Mouse (Mus musculus) limb, embryonic 14.5 days (tissue): Measurements from ENCODE around the gene Lgi4. TPM values are rescaled to one million over a fixed set of nuclear protein-coding genes. Genes with fewer than 3 reads are reported as not detected.

Experiments used
- ATAC-seq: fragments of 200-750 bp; cut with Nextera tagmentation; 2 replicates; pipeline ENCODE4 v1.8.0; 2017; ENCODE audit warnings: low read depth, moderate number of reproducible peaks, moderate TSS enrichment; ENCODE audit not compliant: low FRiP score
- DNase-seq: peaks from one replicate; pipeline ENCODE4 v3.0.0-alpha.2; 2015; ENCODE audit warnings: low spot score
- H3K27ac ChIP-seq: fragments of 300-500 bp; sonication (generic); replicated peaks from 2 replicates; pipeline ENCODE4 v1.5.1; 2014; ENCODE audit warnings: low read depth, mild to moderate bottlenecking, low read length, moderate library complexity, mixed read lengths
- H3K27me3 ChIP-seq: fragments of 300-500 bp; sonication (generic); 2 replicates; pipeline ENCODE4 v1.6.1; 2014; ENCODE audit warnings: low read length, mixed read lengths; ENCODE audit not compliant: control insufficient read depth, insufficient read depth
- H3K36me3 ChIP-seq: fragments of 300-500 bp; sonication (generic); 2 replicates; pipeline ENCODE4 v1.6.1; 2014; ENCODE audit warnings: mild to moderate bottlenecking, low read length, moderate library complexity, mixed read lengths; ENCODE audit not compliant: control insufficient read depth, insufficient read depth
- H3K4me1 ChIP-seq: fragments of 300-500 bp; sonication (generic); 2 replicates; pipeline ENCODE4 v1.6.1; 2014; ENCODE audit warnings: antibody characterized with exemption, low read length, mixed read lengths; ENCODE audit not compliant: control insufficient read depth, insufficient read depth
- H3K4me2 ChIP-seq: fragments of 300-500 bp; sonication (generic); replicated peaks from 2 replicates; pipeline ENCODE4 v1.6.1; 2014; ENCODE audit warnings: low read depth, mild to moderate bottlenecking, low read length, moderate library complexity; ENCODE audit not compliant: severe bottlenecking
- H3K4me3 ChIP-seq: fragments of 300-500 bp; sonication (generic); replicated peaks from 2 replicates; pipeline ENCODE4 v1.5.1; 2014; ENCODE audit warnings: low read length
- H3K9ac ChIP-seq: fragments of 300-500 bp; sonication (generic); 2 replicates; pipeline ENCODE4 v1.6.1; 2014; ENCODE audit warnings: mild to moderate bottlenecking, low read depth, low read length, moderate library complexity; ENCODE audit not compliant: severe bottlenecking
- H3K9me3 ChIP-seq: fragments of 300-500 bp; sonication (generic); 2 replicates; pipeline ENCODE4 v1.6.1; 2016; ENCODE audit warnings: low read length; ENCODE audit not compliant: control insufficient read depth
- POLR2A ChIP-seq: fragments of 200-500 bp; IDR thresholded peaks from 2 replicates; pipeline ENCODE4 v1.8.0; 2012; ENCODE audit warnings: inconsistent platforms, mild to moderate bottlenecking, moderate library complexity, borderline replicate concordance; ENCODE audit not compliant: insufficient read depth, insufficient read length; ENCODE audit errors: extremely low read depth
- WGBS: fragments of 180-500 bp; shearing (Covaris S2); extraction: QIAGEN DNeasy Blood & Tissue Kit; methylation state at CpG from one replicate; pipeline ENCODE4 v1.1.7; 2014; 5-methylcytosine and 5-hydroxymethylcytosine counted together
- polyA plus RNA-seq, 2 experiments: library from polyadenylated mRNA; depleted of rRNA in 1 of 2; stranded (reverse) in 1 of 2; unstranded in 1 of 2; fragments of >200 nt; fragmentation: Nextera tagmentation in 1 of 2; extraction: Ambion mirVana in 1 of 2; gene quantifications; 2 replicates each; pipeline versions ENCODE4 v1.2.1 to v1.2.3; 2012 to 2014

Lgi4 gene
- polyA plus RNA-seq, 2 experiments: 1.1 to 2.0 TPM

GRCm38 (mm10) chr7:31055354-31055824, 3.8 kb upstream of the Lgi4 start:
- H3K4me1 ChIP-seq: peaks cover 45% of the 10 kb centered on the region
- 0 out of 2 replicates have a peak overlapping the region, but pooled peaks have one; percentile 21 for H3K9ac ChIP-seq
- WGBS: 6% methylated on average over 10 of the region's 10 CpGs
- no peaks in the 10 kb centered on the region for H3K9me3 ChIP-seq
- H3K4me2 ChIP-seq: peak overlapping the region; percentile 47
- peak overlapping the region; percentile 34 for H3K4me3 ChIP-seq
- H3K27ac ChIP-seq: no peak overlapping the region; the same call in 1 of the 2 replicates
- ATAC-seq: peak; percentile 87
- peaks cover 33% of the 10 kb centered on the region for H3K27me3 ChIP-seq
- TF ChIP-seq POLR2A: no peak
- peak; percentile 91 for DNase-seq
- H3K36me3 ChIP-seq: no peaks in the 10 kb centered on the region

- ATAC-seq (no peak), DNase-seq (no peak)
- no peak overlapping the region for H3K9ac ChIP-seq
- 0 out of 2 replicates have a peak overlapping the region, but pooled peaks have one; percentile 20 for H3K27ac ChIP-seq
- peaks cover 42% of the 10 kb centered on the region for H3K4me1 ChIP-seq
- WGBS: 15% methylated on average over 3 of the region's 4 CpGs
- peak overlapping the region; percentile 34; the same call in 1 of the 2 replicates for H3K4me3 ChIP-seq
- H3K4me2 ChIP-seq: peak overlapping the region; percentile 47
- no peak for TF ChIP-seq POLR2A
- peaks cover 29% of the 10 kb centered on the region for H3K27me3 ChIP-seq
- H3K36me3 ChIP-seq: no peaks in the 10 kb centered on the region
- H3K9me3 ChIP-seq: no peaks in the 10 kb centered on the region
Measured at GRCm38 (mm10) chr7:31055883-31056282, 3.3 kb upstream of the Lgi4 start.

GRCm38 (mm10) chr7:31056448-31056847, 2.7 kb upstream of the Lgi4 start:
- Histone ChIP-seq H3K27me3 (peaks cover 23% of the 10 kb centered on the region), H3K4me1 (peaks cover 38% of the 10 kb centered on the region), H3K4me2 (no peak overlapping the region), H3K4me3 (no peak overlapping the region), H3K27ac (no peak overlapping the region), H3K36me3 (no peaks in the 10 kb centered on the region), H3K9ac (no peak overlapping the region), H3K9me3 (no peaks in the 10 kb centered on the region)
- DNase-seq (no peak), ATAC-seq (no peak)
- WGBS: 71% methylated on average over 7 of the region's 7 CpGs
- no peak for TF ChIP-seq POLR2A

GRCm38 (mm10) chr7:31057071-31057470, 2.1 kb upstream of the Lgi4 start, which contains the start of gene Fxyd1:
TSS of gene Fxyd1 (minus strand) at chr7:31057199.
- Histone ChIP-seq H3K9me3 (no peaks in the 10 kb centered on the region), H3K27ac (0 out of 2 replicates have a peak within 1 kb of the TSS, but pooled peaks have one; percentile 20), H3K9ac (no peak within 1 kb of the TSS), H3K4me2 (no peak within 1 kb of the TSS), H3K4me1 (peaks cover 32% of the 10 kb centered on the region), H3K4me3 (no peak within 1 kb of the TSS), H3K36me3 (no peaks in the 10 kb centered on the region), H3K27me3 (peaks cover 17% of the 10 kb centered on the region)
- 63% methylated on average over 2 of the region's 2 CpGs for WGBS
- DNase-seq (no peak), ATAC-seq (no peak)
- no peak for TF ChIP-seq POLR2A

GRCm38 (mm10) chr7:31057730-31058129, 1.4 kb upstream of the Lgi4 start:
- peaks cover 10% of the 10 kb centered on the region for H3K27me3 ChIP-seq
- ATAC-seq (no peak), DNase-seq (no peak)
- no peak overlapping the region for H3K4me2 ChIP-seq
- no peak overlapping the region for H3K27ac ChIP-seq
- TF ChIP-seq POLR2A: no peak
- H3K36me3 ChIP-seq: no peaks in the 10 kb centered on the region
- 71% methylated on average over 5 of the region's 5 CpGs for WGBS
- peaks cover 26% of the 10 kb centered on the region for H3K4me1 ChIP-seq
- H3K9me3 ChIP-seq: no peaks in the 10 kb centered on the region
- no peak overlapping the region for H3K9ac ChIP-seq
- no peak overlapping the region for H3K4me3 ChIP-seq

GRCm38 (mm10) chr7:31058211-31058610, 931 bp upstream of the Lgi4 start:
- Histone ChIP-seq H3K9ac (no peak overlapping the region), H3K4me1 (peaks cover 21% of the 10 kb centered on the region), H3K4me3 (no peak overlapping the region), H3K9me3 (no peaks in the 10 kb centered on the region), H3K27me3 (peaks cover 5% of the 10 kb centered on the region; the same call in 1 of the 2 replicates), H3K36me3 (no peaks in the 10 kb centered on the region), H3K27ac (no peak overlapping the region), H3K4me2 (no peak overlapping the region)
- TF ChIP-seq POLR2A: no peak
- DNase-seq: no peak
- 84% methylated on average over 6 of the region's 6 CpGs for WGBS
- no peak for ATAC-seq
